Mouse (Mus musculus): ENCODE results near the gene Zfp36l2.

- TF ChIP-seq CTCF (IDR thresholded peaks at IDR 0.05; ENCODE audit: low read depth, low read length) (no peak), POLR2A (IDR thresholded peaks at IDR 0.05; ENCODE audit: borderline replicate concordance, low read depth, low read length) (no peak)
These were observed 38.5 kb upstream of the Zfp36l2 start for GRCm38 (mm10) chr17:84226231-84226630.
